Mouse (Mus musculus) adrenal gland (tissue): ENCODE measurements around the gene Cherp.

Experiments
- intact Hi-C: fragments of 180-260 bp; cut with DNase I; formaldehyde crosslinking; loops from one replicate; pipeline ENCODE4 v1.15.1; 2025

Gene Cherp

DNA sequence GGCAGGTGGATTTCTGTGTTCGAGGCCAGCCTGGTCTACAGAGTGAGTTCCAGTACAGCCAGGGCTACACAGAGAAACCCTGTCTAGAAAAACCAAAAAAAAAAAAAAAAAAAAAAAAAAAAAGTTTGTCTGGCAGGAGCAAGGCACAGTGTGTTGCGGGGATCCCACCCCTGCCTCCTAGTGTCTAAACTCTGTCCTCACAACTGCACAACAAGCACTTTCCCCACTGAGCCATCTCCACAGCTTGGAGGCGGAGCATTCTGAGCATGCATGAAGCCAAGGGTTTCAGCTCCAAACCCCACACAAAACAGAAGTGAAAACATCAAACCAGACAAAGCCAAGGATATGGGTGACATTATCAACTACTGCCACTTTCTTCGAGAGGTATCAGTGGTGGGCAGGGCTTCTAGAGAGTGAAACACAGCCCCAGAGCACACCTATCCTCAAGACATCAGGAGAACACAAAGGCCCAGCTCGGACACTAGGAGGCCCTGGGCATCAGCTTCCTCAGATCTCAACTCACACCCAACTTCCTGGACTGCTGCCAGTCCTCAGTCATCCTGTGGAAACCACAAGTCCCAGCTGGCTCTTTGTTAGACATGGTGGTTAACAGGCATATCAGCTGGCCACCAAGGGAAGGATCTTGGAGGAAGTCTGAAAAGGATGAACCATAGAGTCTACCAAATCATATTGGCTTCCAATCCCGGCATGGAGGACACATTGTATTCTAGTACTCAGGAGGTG, 10.6 kb upstream of the Cherp start:
- intact Hi-C loops = no loop called here

DNA sequence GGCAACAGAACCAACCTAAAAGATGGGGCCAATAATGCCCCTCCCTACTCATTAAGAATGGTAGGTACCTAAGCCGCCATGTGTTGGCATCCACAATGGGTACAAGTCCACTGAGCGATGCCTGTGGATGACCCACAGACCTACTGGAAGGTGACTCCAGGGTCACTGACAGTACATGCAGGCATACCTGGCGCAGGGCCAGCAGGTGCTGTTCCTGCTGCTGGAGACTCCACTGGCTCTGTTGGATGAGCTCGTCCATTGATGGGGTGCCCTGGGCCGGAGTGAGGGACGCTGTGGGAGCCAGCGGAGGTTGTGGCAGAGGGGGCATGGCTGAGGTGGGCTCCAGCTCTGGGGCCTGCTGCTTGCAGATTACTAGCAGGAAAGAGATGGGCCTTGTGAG, 4.3 kb downstream of the Cherp start:
- intact Hi-C loops = no loop called here

DNA sequence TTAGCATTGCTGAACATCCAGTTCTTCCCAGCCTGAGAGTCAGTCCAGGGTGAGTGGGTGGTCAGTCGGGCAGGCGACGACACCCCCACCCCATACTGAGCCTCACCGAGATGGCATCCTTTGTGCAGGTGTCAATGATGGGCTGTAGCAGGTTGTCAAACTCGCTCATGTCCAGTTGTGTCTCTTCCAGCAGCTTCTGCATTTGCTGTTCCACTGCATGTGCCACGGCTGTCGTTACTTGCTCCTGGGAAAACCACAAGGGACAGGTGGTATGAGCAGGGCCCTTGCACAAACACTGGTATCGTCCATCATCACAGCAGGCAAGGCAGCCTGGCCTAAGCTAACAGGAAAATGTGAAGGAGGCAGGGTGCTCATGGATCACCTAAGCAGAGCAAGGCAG, 5.0 kb downstream of the Cherp start:
- intact Hi-C loops = no loop called here

DNA sequence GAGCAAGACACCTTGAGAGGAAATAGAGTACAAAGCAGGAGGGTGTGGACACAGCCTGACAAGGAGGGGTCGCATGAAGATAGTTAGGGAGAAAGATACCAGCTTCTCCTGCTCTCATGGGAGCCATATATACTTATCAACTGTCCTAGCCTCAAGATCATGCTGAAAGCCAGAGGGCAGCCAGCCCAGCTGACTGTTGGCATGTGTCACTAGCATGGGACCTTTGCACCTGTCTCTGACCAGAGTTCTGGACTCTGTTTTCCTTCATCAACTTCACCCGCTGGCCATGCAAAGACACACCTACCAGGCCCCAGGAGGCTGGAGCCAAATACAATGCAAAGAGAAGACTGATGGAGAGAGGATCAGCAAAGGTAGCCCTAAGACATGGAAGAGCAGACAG, 5.8 kb downstream of the Cherp start:
- intact Hi-C loops = no loop called here

DNA sequence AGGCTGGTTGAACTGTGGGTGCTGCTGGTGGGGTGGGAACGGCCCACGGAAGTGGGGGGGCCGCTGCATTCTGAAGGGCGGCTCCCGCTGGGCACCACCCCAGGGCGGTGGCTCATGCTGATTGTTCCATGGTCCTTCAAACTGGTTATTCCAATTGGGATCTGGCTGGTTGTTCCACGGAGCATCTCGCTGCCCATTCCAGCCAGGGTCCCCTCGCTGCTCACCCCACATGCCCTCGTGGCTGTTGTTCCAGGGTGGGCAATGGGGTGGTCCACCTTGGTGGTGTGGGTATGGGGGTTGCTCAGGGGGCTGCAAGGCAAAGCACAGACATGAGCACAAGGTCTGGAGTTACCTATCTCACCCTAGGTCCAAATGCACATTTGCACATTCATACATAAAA, 10.8 kb downstream of the Cherp start:
- intact Hi-C loops = no loop called here

DNA sequence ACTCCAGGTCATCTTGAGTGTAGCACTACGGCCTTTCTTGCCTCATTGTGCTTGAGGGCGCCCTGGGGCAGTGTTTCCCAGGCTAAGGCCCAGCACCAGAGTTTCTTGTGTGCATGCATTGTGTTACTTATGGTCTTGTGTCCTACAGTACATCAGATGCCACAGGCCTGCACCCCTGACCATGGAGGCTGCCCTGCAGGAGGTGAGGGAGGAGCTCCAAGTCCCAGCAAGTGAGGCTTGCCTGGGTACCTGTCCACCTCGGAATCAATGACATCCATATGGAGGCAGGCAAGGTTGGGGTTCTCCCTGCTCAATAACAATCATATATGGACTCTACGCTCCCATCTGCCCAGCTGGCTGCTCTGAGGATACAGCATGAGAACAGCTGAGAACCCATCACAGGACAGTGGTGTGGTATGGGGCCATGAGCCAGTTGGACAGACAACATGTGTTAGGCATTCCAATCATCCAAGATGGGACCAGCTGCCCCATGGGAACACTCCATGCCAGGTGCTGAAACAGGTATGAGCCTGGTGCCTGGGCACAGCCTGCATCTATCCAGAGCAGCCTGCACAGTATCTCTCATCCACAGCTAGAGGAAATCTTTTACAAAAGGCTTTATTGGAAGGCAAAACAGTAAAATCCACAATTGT, 15.0 kb downstream of the Cherp start:
- intact Hi-C loops = no loop called here

DNA sequence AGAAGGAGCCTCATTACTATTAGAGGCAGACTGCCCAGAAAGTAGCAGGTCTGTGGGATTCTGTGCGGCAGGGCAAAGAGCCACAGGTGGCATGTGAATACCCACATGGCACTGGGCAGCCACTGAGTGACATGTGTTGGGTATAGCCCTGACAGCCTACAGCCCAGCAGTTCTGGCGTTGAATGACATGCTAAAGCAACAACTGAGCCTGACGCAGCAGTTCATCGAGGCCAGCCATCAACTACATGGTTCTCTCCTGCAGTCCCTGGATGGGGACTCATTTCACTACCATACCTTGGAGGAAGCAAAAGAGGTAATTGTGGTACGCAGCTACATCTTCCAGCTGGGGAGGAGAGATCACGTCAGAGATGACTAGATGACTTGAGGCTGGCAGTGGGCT, 16.6 kb downstream of the Cherp start:
- intact Hi-C loops = no loop called here

DNA sequence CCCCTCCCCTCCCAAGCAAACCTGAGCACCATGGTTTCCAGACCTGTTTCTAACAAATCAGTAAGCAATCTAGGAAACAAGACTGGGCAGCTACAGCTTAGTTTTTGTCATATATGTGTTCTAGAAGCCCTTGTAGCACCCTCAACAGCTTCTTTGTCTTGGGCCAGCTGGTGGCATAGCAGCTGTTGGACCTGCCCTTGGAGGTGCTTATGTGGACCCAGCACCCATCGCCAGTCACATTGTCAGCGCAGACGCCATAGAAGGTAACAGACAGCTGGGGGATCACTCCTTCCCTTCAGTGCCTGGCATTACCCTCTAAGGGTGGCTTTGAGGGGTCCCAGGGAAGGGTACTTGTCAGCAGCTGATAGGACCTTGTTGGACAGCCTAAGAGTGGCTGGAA, 17.2 kb downstream of the Cherp start:
- intact Hi-C loops = no loop called here

DNA sequence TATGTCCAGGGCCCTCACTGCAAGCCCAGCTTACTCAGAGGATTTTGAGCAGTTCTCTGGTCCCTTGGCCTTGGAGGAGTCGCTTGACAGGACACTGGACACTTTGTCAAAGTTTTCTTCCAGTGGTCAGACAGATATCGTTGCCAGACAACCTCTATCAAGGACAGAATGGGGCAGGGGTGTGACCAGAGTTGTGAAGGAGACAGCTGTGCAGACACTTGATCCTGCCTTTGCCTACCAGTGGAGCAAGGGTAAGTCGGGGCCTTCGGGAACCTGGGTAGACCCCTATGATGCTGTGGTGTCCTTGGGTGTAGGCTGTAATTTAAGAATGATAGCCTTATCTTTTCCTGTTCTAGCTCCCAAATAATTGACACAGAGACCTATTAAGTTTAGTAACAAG, 19.7 kb downstream of the Cherp start:
- intact Hi-C loops = no loop called here

DNA sequence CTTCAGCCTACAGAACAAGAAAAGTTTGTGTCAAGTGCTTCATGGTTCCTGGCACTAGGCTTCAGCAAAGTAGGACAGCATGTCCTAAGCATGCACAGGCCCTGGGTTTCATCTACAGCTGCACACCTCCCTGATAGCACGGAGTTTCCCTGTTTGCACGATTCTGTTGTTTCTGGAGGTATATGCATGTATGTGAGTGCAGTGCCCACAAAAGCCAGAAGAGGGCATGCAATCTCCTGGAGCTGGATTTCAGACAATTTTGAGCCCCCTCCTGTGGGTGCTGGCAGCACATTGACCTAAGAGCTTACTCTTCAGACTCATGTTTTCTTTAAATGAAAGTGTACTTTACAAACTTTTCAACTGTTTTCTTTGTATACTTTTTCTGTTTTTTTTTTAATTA, 21.1 kb downstream of the Cherp start:
- intact Hi-C loops = no loop called here

DNA sequence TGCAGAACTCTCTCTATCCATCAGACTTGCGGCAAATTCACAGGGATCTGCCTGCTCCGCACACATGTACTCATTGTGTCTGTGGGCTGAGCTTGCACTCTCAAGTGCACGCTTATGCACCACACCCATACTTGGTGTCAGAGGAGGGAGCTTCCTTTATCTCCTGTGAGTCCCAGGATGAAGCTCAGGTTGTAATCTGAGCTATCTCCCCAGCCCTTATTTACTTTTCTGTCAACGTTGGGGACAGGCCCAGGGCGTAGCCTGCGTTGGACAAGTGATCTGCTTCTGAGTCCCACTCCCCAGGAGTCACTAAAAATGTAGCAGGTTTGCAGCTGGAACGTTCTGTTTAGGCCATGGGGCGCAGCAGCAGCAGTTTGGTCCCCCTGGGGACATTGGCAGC, 23.5 kb downstream of the Cherp start:
- intact Hi-C loops = no loop called here

DNA sequence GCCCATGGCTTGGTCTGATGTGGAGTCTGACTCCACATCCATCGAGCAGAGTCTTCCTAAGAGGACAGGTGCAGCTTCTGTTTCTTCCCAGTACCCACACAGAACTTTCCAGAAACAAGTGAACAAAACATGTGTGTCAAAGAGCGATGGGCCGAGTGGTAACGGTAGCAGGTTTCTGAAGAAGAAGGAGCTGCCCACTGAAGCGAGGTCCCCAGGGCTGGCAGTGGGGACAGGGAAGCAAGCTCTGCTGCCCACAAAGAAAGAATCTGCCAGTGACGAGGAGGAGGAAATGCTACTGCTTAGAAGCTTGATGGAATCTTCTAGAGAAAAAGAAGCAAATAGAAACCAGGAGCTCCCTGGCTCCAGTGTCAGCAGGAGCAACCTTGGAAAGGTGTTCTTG, 30.0 kb downstream of the Cherp start:
- intact Hi-C loops = no loop called here

DNA sequence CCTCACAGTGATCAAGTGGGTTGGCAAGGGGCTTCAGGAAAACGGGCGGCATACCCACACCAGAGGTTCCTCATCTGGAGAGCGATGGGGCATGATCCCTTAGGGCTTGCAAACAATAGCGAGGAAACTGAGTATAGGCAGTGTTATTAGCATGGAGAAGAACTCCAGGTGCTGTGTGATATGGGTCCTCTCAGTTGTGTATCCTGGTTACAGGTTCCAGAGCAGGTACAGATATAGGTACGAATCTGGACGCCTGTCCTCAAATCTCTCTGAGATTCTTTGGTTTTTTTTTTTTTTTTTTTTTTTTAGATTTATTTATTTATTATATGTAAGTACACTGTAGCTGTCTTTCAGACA, 31.1 kb downstream of the Cherp start:
- intact Hi-C loops = no loop called here

DNA sequence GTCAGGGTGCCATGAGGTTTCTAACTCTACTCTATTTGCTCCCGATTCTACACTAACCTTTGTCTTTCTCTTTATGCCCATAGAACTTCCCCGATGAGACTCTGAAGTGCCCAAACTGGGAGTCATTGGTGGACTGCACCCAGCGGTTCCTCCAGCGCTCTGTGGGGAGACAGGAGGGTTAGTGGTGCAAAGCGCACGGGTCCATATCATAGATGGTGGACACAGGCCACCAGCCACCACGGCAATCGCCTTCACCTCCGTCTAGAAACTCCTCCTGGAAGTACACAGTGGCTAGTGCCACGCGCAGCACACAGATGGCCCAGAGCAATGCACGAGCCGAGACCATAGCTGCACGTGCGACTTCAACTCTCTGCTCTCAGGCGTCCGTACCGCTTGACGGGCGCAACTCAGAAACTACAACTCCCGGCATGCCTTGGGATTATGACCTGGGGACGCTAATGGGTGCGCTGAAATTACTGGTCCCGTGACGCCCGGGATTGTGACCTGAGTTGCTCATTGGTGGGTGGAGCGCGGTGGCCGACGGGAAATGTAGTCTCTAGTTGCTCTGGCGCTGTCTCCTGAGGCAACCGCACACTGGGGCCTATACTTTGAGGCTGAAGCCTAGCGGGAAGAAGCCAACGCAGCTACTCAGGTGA, 31.6 kb downstream of the Cherp start, which contains the start of the genes Calr3 and 1700030K09Rik:
Calr3 (minus strand) TSS at position 533 of the 656 bp plus-strand sequence.
1700030K09Rik (plus strand) TSS at position 543 of the 656 bp plus-strand sequence.
- intact Hi-C loops = no loop called here

DNA sequence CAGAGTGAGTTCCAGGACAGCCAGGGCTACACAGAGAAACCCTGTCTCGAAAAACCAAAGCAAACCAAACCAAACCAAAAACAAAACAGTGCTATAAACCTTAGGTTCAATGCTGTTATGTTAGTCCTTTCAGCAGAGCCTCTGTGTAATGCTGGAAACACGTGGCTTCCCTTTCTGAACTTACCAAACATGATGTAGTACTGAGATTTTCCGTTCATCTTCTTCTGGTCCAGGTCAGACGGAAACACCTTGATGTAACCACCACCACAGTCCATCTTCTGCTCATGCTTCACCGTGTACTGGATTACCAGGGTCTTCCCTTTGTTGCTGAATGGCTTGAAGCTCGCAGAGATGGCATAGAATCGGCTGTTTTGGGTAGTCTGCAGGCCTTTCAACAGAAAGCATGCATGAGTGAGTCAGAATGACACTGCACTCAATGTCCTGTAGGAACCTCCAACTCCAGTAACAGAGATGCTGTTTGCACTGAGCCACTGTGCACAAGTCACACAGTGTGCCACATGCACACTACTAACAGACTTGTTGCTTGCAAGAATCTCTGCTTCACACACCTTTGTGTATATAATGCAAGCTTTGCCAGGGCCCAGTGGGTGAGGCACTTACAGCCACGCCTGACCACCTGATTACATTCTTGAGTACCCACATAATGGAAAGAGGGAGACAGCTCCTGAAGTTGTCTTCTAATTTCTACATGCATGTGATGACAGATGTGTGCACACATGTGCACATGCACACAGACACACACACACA, 36.6 kb downstream of the Cherp start:
- intact Hi-C loops = no loop called here

DNA sequence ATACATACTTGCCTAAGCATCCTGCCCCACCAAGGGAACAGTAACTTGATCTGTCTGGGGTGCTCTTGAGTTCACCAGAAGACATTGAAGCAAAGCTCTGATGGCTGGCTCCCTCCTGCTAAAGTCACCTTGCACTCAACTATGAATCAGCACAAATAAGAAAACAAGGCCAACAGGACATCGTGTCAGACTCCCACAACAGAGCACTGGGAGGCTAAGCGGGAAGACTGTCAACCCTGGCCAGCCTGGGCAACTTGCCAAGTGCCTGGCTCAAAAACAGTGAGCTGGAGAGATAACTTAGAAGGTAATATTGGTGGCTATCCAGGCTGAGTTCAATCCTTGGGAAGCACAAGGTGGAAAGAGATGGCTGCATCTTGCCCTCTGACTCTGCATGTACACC, 40.1 kb downstream of the Cherp start:
- intact Hi-C loops = no loop called here

DNA sequence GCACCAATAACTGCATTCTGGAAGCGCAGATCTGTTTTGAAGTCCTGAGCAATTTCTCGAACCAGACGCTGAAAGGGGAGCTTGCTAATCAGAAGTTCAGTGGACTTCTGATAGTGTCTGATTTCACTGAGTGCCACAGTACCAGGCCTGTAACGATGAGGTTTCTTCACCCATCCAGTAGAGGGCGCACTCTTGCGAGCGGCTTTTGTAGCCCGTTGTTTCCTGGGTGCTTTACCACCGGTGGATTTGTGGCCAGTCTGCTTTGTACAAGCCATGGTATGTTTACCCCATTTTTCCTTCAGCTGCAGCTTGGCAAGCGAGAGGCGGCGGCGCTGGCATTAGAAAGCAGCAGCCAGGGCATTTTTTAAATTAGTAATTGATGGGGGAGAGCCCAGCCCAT, 45.4 kb downstream of the Cherp start:
- intact Hi-C loops = no loop called here

DNA sequence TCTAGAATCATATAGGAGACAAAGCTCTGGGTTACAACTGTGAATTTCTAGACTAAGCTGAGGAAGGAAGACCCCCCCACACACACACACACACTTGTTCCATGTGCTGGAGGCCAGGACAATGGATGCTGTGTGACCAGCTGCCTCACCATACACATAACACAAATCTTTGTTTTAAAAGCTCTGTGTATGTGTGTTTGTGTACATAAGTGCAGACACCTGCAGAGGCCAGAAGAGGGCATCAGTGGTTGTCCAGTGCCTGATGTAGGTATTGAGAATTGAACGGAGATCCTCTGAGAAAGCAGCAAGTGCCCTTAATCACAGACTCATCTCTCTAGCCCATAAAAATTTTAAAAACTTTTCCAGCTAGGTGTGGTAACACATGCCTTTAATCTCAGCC, 52.1 kb downstream of the Cherp start:
- intact Hi-C loops = no loop called here

DNA sequence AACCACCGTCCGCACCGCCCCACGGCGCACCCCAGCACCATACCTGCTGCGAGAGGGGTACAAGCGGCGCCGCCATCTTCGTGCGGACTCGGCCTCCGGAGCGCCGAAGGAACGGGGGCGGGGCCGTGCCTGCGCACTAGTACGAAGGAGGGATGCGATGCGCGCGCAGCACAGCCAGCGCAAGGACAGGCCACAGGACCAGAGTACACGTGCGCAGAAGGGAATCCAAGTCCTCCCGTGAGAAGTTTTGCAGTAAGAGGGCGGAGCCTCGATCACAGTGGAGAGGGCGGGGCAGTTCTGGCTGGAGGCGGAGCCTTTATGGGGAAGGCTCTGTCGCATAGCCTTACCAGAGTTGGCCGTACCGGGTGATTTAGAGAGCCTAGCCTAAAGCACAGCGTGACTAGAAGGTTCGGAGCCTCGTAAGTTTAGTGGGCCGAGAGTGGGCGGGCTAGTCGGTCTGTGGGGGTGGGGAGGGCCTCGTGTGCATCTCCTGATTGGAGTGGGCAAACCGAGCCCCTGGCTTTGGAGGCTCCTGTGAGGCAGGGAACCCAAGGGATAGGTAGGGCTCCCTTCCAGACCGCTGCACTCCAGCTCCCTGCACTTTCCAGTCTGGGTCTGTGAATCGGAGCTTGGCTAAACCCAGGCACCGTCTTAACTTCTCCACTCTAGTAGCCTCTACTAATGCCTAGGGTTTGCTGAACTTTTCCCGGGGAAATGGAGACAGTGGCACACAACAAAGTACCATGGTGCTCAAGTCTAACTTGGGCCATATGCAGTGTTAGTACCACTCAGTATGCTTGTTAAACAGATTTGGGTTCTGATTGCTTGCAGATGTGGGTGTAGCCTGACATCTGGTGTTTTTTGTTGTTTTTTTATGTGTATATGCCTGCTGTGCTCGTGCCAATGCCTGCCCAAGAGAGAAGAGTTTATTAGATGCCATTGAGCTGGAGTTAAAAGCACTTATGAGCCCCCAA, 53.4 kb downstream of the Cherp start, which contains the start of gene Eps15l1:
Eps15l1 (minus strand) TSS at position 99 of the 974 bp plus-strand sequence.
- intact Hi-C loops = no loop called here

DNA sequence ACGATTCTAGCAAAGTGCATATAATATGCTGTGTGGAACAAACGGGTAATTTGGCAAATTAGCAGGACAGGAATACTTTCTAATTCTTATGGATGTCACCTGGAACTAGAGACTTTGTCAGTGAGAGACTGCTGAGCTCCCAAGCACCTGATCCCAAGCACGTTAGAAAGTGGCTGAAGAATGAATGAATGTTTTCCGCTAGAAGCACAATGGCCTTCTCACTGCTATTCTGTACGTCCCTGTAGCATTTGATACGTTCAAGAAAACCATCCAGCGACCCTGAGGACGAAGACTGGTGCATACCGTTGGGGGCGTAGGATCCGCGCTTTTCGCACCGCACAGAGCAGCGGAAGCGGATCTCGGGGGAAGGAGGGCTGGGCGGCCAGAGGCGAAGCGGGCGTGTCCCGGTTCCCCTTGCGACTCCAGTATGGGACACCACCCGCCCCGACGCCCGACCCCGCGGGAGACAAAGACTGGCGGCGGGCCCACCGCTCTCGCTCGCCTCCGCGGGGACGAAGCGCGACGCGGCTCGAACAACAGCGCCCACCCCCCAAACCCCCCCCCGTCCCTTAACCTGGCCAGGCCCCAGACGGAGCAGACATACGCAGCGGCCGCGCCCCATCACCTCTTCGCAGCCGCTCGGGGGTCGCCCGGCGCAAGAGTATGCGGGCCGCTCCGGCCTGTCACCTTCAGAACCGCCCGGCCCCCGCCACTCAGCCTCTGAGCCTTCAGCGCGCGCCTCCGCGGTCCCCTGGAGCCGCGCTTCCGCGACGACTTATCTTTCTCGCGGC, 54.3 kb downstream of the Cherp start:
- intact Hi-C loops = no loop called here
